Mouse (Mus musculus) WW6 (cell line): ENCODE measurements around the gene C1qb.

Experiments
- DNase-seq: peaks from one replicate; pipeline ENCODE4 v3.0.0-alpha.2; 2013; ENCODE audit warnings: low read depth, low spot score

The C1qb gene

GRCm38 (mm10) chr4:136886101-136886500, at the start of gene C1qb:
C1qb (minus strand) TSS chr4:136886187.
- DNase-seq: no peak

GRCm38 (mm10) chr4:136934746-136935613, 49.0 kb upstream of the C1qb start:
- DNase-seq: no peak

- no peak for DNase-seq
Measured at GRCm38 (mm10) chr4:136930474-136930873, 44.5 kb upstream of the C1qb start.

- peak; percentile 50 for DNase-seq
Measured at GRCm38 (mm10) chr4:136928928-136929327, 42.9 kb upstream of the C1qb start.

- no peak for DNase-seq
Measured at GRCm38 (mm10) chr4:136925804-136926203, 39.8 kb upstream of the C1qb start.

- no peak for DNase-seq
Measured at GRCm38 (mm10) chr4:136924529-136924928, 38.5 kb upstream of the C1qb start.

- no peak for DNase-seq
Measured at GRCm38 (mm10) chr4:136919526-136919925, 33.5 kb upstream of the C1qb start.

- no peak for DNase-seq
Measured at GRCm38 (mm10) chr4:136918834-136919233, 32.8 kb upstream of the C1qb start.

- DNase-seq: no peak
Measured at GRCm38 (mm10) chr4:136917165-136917524, 31.2 kb upstream of the C1qb start.

GRCm38 (mm10) chr4:136916359-136917164, 30.6 kb upstream of the C1qb start:
- DNase-seq: no peak

- no peak for DNase-seq
Measured at GRCm38 (mm10) chr4:136912841-136913240, 26.9 kb upstream of the C1qb start.

- no peak for DNase-seq
Measured at GRCm38 (mm10) chr4:136911804-136912203, 25.8 kb upstream of the C1qb start.

- no peak for DNase-seq
Measured at GRCm38 (mm10) chr4:136911211-136911646, 25.2 kb upstream of the C1qb start.

- no peak for DNase-seq
Measured at GRCm38 (mm10) chr4:136907809-136908208, 21.8 kb upstream of the C1qb start.

- no peak for DNase-seq
Measured at GRCm38 (mm10) chr4:136907033-136907432, 21.0 kb upstream of the C1qb start.

- no peak for DNase-seq
Measured at GRCm38 (mm10) chr4:136904767-136905539, 19.0 kb upstream of the C1qb start.

- no peak for DNase-seq
Measured at GRCm38 (mm10) chr4:136899154-136899553, 13.2 kb upstream of the C1qb start.

GRCm38 (mm10) chr4:136898637-136899036, 12.7 kb upstream of the C1qb start, which contains the start of gene C1qa:
C1qa (minus strand) TSS chr4:136898803.
- DNase-seq: no peak

GRCm38 (mm10) chr4:136898084-136898598, 12.2 kb upstream of the C1qb start:
- DNase-seq: no peak

- no peak for DNase-seq
Measured at GRCm38 (mm10) chr4:136896461-136896860, 10.5 kb upstream of the C1qb start.

GRCm38 (mm10) chr4:136895861-136896260, 9.9 kb upstream of the C1qb start:
- DNase-seq: no peak

- DNase-seq: no peak
Measured at GRCm38 (mm10) chr4:136894821-136895220, 8.8 kb upstream of the C1qb start.
